Mouse (Mus musculus): Measurements from ENCODE around the gene Iqsec3.

The Iqsec3 gene

DNA sequence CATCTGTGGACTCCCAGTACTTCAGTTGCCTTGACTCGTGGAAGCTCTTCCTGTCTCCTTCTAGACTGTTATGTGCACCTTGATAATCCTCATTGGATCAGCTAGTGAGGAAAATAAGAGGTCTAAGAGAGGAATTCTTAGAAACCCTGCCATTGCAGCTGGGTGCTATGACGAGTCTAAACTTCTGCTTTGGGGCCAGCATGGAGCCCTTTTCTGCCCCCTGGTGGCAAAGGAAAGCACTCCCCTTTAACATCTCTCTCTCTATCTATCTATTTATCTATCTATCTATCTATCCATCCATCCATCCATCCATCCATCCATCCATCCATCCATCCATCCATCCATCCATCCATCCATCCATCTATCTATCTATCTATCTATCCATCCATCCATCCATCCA lies 106.9 kb downstream of the Iqsec3 start:
- peak in 1 of 2 experiments; percentile 12 for DNase-seq (ENCODE audit: low spot score in 2 of 2)

DNA sequence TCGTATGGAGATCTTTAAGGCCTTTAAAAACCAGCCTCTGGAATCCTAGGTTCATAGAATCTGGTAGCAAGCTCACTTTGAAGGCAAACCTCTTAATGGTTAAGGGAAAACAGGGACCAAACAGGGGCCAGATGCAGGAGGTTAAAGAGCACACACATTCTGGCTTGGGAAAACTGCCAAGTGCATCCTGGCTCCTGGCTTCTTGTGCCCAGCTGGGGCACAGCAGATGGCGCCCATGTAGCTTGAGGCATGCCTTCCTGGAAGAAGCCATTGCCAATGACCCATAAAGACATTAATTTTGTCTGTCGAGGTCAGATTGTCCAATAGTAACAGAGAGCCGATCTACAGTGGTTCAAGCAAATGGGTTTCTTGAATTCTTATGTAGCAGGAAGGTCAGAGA lies 109.5 kb downstream of the Iqsec3 start:
- DNase-seq (ENCODE audit: low spot score in 2 of 2), result no peak

DNA sequence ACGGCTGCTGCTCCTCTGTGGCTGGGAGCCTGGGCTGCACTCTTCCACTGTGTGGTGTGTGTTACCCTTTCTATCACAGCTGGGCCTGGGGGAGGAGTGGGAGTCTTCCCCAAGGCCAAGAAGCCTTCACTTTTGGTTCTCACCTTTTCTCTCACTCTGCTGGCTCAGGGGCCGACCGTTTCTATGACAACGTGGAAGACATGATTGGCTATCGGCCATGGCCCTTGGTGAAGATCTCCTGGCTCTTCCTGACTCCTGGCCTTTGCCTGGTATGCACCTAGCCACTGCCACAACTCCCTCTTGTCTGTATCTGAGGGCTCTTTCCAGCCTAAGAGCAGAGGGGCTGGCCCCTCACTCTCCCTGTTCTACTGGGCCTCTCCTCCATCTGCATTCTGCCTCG lies 110.4 kb downstream of the Iqsec3 start:
- no peak for DNase-seq (ENCODE audit: low spot score in 2 of 2)

DNA sequence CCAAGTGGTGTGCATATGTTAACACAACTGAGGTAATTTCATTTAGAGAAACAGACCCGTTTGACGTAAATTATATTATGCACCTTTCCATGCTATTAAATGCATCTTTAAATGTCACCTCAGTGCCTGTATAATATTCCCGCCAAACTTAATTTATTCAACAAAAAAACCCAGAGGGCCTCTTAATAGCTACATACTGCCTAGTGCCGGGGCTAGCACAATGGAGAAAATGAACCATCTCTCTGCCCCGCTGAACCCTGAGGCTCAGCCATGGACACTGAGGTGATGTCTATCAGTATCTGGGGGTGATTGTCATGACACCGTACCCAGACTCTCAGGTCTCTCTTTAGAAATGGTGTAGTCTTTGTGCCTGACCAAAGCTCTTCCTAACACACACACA lies 116.2 kb downstream of the Iqsec3 start:
- DNase-seq (ENCODE audit: low spot score in 2 of 2), result no peak

DNA sequence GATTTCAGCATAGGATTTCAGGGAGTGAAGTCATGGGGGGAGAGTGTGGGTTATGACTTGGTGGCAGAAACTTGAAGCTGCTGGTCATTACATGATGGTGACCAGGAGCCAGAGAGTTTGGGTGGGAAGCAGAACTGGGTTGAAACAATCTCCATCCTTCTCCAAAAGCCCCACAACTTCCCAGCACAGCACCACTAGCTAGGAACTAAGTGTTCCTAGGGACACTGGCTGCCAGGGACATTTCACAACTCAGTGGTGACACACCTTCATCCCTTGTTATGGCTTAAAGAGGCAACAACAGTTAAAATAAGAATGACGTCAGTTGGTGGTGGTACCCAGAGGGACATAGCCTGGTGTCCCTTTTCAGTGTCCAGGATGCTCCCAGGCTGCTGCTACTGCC lies 117.4 kb downstream of the Iqsec3 start:
- peak in 1 of 2 experiments; percentile 7 for DNase-seq (ENCODE audit: low spot score in 2 of 2)

DNA sequence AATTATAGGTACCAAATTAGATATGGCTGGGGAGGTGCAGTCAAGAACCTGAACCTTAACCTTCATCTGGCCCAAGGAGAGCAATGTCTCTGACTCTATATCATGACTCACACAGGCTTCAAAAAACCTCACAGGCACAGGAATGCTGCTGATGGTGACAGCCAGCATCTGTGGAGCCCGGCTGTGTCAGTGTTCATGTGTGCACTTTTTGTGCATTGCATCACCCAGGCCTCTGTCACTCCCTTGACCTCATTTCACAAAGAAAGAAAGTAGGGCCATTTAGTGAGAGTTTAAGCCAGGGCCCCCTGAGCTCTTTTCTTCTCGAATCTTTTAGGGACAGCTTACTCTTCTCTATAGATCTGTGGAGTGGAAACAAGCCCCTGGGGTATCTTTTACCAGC lies 121.2 kb downstream of the Iqsec3 start:
- no peak for DNase-seq (ENCODE audit: low spot score in 2 of 2)

DNA sequence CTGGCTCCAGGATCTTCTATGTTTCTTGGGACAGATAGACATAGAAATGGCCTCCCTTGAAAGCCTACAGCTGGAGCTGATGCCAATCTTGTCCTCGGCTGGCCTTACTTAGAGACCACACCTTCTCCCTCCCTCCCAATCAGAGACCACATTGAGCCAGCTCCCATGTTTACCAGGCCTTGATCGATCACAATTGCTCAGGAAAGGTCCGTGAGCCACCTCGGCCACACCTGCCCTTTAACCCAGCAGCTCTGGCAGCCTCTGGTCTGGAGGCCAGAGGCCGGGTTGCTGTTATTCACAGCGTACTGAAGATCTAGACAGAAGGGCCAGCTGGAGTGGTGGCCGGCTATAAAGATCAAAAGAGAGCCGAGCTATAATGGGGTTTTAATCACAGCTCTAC lies 127.0 kb downstream of the Iqsec3 start:
- DNase-seq (ENCODE audit: low spot score in 2 of 2), result no peak

DNA sequence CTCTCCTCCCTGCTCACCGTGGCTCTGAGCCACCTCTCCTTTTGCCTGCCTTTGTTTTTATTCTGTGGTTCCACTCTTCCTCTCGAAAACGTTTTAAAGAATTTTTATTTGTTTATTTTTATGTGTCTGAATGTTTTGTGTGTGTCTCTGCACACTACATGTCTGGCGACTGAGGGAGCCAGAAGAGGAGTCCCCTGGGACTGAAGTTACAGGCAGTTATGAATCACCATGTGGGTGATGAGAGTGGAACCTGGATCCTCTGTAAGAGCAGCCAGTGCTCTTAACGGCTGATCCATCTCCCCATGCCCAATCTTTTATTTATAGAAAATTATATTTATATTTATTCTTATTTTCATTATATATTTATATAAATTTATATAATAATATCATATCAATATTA lies 129.1 kb downstream of the Iqsec3 start:
- no peak for DNase-seq (ENCODE audit: low spot score in 2 of 2)

DNA sequence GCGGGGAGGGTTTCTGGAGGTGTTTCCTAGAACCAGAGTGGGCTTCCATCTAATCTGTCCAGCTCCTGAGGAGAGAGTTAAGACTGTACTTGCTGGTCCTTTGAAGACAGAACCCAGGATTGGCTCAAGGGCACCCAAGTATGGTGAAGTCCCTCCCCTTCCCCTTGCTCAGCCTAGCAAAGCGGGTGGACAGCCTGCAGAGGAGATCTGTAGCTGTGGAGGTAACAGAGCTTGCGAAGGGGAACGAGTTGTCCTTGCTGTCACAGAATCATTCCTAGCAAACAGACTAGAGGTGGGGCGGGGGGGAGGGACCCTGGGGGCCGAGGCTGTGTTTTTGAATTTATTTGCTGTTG lies 129.7 kb downstream of the Iqsec3 start:
- no peak for DNase-seq (ENCODE audit: low spot score in 2 of 2)

DNA sequence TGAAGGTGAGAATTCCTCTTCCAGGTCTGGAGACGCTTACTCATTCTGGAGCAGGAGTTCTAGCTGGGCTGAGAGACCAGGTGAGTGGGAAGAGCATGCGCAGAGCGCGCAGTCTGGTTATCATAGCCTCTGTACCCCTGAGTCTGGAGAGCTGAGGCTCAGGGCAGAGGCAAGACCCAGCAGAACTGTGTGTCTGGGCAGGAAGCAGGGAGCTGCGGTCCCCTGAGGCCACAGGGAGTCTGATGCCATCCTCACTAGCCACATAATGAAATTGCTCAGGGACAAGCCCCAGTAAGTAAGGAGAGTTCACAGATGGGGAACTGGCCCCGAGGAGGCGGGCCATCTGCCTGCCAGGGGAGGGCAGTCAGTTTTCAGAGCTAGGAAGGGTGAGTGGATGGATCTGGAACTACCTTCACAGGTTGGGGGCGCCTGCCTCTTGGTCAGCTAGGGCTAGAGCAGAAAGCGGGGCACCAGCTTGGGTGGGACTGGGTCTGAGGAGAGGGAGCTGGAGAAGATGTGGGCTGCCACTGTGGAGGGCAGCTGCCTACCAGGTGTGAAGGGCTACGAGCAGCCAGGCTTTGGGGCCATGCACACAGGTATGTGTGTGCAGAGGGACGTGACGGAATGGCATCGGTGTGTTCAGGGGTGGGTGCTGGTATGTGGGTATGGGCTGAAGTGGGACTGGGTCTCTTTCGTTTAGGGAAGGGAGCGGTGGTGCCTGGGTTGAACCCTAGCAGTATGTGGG lies 130.3 kb downstream of the Iqsec3 start, which contains the start of gene Slc6a12:
Gene Slc6a12 (plus strand): TSS at position 51 of the 745 bp plus-strand sequence.
- DNase-seq (ENCODE audit: low spot score in 2 of 2), result no peak

DNA sequence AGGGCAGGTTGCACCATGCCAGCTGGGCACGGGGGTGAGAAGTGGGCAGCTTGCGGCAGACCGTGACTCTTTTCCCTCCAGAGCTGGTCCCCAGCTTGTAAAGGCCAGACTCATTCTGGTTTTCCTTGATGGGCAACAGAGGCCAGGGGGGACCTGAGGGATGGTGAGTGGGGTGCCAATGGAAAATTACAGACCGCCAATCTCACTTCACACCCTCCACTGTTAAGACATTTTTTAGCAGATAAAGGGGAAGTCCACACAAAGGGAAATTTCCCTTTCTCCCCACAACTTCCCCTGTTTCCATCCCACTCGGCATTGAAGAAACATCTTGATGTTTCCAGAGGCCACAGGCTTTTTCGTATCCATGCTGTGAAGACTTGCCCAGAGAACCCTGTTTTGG lies 131.8 kb downstream of the Iqsec3 start:
- no peak for DNase-seq (ENCODE audit: low spot score in 2 of 2)

DNA sequence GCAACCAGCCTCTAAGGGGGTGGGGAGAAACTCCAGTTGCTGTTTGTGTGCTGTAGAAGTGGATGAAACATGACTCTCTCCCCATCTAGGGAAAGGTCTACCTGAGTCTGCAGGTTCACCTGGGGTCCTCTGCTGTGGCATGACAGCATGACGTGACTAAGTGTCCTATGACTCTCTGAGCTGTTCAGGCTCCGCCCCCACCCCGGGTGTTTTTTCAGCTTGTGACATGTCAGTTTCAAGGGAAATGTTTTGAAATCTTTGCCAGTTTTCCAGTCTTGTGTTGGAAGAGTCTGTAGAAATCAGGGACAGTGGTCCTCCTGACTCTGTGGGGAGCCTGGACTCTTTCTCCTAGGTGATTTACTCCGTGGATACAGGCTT lies 135.0 kb downstream of the Iqsec3 start:
- no peak for DNase-seq (ENCODE audit: low spot score in 2 of 2)

DNA sequence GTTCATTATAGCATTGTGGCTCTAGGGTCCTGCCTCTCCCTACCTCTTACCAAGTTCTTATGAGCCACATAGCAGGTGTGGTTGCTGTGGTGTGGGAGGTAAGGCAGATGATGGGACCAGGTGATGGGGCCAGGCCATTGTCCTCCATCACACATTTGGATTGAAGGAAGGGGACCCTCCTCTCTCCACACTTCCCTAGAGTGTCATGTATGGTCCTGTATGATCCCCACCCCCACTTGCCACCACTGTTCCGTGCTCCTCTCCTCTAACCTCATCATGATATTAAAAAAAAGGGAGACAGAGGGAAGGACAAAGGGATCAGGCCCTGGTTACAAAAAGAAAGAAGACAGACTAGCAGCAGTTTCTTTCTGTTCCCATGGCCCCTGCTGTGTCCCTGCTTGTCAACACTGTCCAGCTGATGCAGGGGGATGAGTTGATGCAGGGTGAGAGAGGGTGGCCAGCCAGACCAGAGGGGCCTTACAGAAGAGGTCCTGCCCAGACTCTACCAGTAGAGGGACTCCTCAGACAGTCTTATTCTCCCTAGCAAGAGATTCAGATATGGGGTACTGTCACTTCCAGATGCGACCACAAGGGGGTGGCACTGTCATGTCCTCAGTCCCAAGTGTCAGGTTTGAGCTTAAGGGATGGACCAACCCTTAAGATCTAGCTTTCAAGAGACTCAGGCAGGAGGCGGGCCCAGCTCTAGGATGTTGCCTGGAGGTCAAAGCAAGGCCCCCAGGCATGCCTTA lies 135.5 kb downstream of the Iqsec3 start:
- DNase-seq (ENCODE audit: low spot score in 2 of 2), result peak; percentile 50 to 66

DNA sequence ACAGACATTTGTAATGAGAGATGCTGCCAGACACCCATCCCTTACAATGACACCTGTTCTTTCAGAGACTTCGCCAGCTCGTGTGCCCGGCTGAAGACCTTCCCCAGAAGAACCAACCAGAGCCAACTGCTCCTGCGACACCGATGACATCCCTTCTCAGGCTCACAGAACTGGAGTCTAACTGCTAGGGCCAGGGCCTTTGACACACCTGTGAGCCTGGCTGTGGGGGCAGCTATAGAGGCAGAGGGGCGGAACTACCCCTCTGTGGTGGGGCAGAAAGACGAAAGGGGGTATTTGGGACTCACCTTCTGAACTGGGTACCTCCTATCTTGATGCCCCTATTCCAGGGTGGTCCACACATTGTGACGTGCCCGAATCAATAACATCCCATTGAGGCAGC lies 136.2 kb downstream of the Iqsec3 start:
- no peak for DNase-seq (ENCODE audit: low spot score in 2 of 2)

DNA sequence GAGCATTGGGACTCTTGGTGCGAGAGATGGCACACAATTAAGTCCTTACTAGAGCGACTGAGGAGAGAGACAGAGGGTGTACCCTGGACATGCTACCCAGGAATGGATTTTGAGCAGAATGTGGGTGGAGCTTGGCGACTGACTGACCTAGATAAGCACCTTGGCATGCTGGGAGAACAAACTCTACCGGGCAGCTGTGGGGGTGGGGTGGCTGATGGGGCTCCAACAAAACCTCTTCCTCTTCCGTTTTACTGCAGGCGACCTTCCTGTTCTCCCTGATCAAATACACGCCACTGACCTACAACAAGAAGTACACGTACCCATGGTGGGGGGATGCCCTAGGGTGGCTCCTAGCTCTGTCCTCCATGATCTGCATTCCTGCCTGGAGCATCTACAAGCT lies 136.9 kb downstream of the Iqsec3 start:
- no peak for DNase-seq (ENCODE audit: low spot score in 2 of 2)

DNA sequence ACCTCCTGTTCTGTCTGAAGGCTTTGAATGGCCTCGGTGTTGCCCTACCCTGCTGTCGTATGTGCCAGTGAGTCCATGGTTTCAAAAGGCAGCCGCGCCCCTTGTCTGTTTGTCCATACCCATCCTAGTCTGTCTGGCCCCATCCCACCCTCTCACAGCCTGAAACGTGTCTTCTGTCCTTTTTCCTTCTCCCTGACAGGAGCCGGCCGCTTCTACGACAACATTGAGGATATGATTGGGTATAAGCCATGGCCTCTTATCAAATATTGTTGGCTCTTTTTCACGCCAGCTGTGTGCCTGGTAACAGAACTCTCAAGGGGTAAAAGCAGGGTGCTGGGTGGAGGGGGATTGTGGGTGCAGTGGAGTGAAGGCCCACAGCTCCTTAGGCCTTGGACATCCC lies 137.6 kb downstream of the Iqsec3 start:
- no peak for DNase-seq (ENCODE audit: low spot score in 2 of 2)

DNA sequence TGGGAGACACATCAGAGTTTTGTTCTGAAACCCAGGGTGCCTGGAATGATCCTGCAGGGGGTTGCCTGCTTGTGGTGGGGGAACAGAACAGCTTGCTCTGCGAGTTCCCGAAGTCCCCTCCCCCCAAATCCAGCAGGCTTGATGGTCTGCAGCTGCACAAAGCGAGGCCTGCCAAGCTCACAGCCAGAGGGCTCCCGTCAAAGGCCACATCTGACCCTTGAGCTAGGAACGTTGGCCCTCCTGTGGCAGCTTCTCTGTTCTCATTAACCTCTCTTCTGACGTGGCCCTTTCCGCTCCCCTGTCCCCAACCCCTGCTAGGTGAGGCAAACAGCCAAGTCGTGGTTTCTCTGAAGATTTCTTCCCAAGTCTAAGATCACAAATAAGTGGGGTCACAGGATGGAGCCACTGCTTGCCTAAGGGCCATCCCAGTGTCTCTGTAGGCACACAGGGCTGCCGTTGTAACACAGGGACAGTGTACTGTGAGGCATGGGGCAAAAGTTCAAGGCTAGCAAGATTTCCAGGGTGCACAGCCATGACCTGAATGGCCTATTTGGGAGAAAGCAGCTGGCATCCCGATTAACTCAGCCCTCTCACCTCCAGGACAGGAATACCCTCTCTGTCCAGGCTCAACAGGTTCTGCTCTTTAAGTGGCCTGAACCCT lies 143.5 kb downstream of the Iqsec3 start:
- no peak for DNase-seq (ENCODE audit: low spot score in 2 of 2)

DNA sequence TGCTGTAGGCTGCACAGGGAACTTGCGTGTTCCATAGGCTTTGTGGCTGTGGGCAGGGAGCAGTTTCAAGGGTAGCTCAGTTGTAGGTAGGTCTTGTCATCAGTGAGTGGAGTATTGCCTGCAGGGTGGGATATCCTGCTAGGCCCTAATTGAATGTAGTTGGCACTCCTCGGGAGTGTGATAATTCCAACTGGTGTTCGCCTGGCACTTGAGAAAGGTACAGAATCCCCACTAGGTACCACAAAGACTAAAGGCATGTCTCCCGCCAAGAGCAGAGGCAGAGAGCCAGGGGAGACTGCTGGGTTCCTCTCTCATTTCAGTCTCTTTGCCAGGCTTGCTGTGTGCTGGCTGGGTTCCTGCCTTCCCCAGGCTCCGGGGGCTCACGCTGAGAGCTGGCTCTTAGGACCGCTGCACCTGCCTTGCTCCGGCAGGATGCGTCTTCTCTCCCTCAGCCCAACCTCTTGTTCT lies 145.0 kb downstream of the Iqsec3 start:
- no peak for DNase-seq (ENCODE audit: low spot score in 2 of 2)

DNA sequence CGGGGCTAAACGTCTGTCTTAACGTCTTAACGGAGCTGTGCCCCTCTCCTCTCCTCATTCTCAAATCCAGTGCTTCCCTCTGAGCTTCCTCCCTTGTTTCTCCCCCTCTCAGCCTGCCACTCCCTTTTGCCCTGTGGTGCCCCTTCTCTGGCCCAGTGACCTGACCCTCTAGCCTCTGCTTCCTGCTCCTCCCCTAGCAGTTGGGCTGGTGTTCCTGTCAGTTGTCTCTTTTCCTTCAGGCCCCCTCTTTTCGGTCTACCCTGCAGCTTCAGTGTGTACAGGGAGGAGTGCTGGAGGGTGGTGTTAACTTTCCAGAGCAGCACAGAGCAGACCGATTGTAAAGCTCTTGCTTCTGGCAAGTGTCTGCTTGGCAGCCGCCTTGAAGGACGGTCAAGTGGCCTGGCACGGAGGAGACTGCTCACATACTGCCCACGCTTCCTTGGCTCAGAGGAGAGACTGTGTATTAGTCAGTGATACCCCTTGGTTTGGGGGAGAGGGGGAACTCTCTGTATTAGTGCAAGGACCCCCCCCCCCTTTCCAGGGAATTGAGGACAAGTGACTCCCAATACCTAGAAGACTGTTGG lies 146.9 kb downstream of the Iqsec3 start:
- no peak for DNase-seq (ENCODE audit: low spot score in 2 of 2)

DNA sequence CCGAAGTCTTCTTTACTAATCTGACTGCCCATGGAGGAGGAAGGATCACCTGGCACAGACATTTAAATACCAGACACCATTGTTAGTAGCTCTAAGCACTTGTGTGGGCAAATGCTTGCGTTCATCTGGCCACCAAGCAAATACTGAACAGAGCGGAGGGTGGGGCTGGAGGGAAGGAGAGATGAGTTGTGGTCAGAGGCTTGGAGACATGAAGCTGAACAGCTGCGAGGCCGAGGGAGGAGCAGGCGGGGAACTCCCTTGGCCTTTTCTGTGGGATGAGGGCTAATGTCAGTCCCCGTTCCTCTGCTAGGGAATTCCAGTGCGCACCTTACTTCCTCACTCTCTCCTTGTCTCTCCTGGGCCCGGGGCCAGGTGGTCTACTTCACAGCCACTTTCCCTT lies 147.7 kb downstream of the Iqsec3 start:
- no peak for DNase-seq (ENCODE audit: low spot score in 2 of 2)

DNA sequence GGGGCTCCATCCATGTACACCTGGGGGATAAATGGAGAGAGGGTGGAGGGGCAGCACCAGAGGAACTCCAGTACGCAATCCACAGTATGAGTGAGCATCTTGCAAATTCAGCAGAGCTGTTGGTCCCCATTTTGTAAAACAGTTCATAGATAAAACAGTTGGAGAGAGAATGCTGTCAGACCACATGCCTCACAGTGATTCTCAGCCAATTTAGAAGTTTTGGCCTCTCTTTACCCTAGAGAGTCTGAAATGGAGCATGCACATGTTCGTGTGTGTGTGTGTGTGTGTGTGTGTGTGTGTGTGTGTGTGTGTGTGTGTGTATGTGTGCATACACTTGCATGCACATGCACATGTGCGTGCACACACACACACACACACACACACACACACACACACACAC lies 148.2 kb downstream of the Iqsec3 start:
- DNase-seq (ENCODE audit: low spot score in 2 of 2), result no peak
